Mouse (Mus musculus): ENCODE results near the gene Mst1.

The Mst1 gene

GRCm38 (mm10) chr9:108095949-108096712, 15.9 kb downstream of the Mst1 start:
- no peak for DNase-seq (ENCODE audit: low read depth, low spot score)

GRCm38 (mm10) chr9:108099619-108100018, 19.4 kb downstream of the Mst1 start:
- no peak for DNase-seq (ENCODE audit: low read depth, low spot score)

GRCm38 (mm10) chr9:108104766-108105548, 24.7 kb downstream of the Mst1 start:
- DNase-seq (ENCODE audit: low read depth, low spot score): no peak

- DNase-seq (ENCODE audit: low read depth, low spot score): no peak
Measured at GRCm38 (mm10) chr9:108105549-108105863, 25.3 kb downstream of the Mst1 start.

- no peak for DNase-seq (ENCODE audit: low read depth, low spot score)
Measured at GRCm38 (mm10) chr9:108106090-108106489, 25.9 kb downstream of the Mst1 start.

GRCm38 (mm10) chr9:108107867-108108266, 27.6 kb downstream of the Mst1 start:
- no peak for DNase-seq (ENCODE audit: low read depth, low spot score)

- DNase-seq (ENCODE audit: low read depth, low spot score): no peak
Measured at GRCm38 (mm10) chr9:108110160-108110559, 29.9 kb downstream of the Mst1 start.

- no peak for DNase-seq (ENCODE audit: low read depth, low spot score)
Measured at GRCm38 (mm10) chr9:108111101-108111592, 30.9 kb downstream of the Mst1 start.

GRCm38 (mm10) chr9:108111593-108112121, 31.4 kb downstream of the Mst1 start:
- DNase-seq (ENCODE audit: low read depth, low spot score): no peak

GRCm38 (mm10) chr9:108112719-108113340, 32.6 kb downstream of the Mst1 start:
- no peak for DNase-seq (ENCODE audit: low read depth, low spot score)

GRCm38 (mm10) chr9:108115290-108116077, 35.2 kb downstream of the Mst1 start:
- no peak for DNase-seq (ENCODE audit: low read depth, low spot score)

GRCm38 (mm10) chr9:108117143-108117542, 36.9 kb downstream of the Mst1 start:
- no peak for DNase-seq (ENCODE audit: low read depth, low spot score)

- no peak for DNase-seq (ENCODE audit: low read depth, low spot score)
Measured at GRCm38 (mm10) chr9:108119891-108120411, 39.7 kb downstream of the Mst1 start.

- no peak for DNase-seq (ENCODE audit: low read depth, low spot score)
Measured at GRCm38 (mm10) chr9:108120671-108121070, 40.4 kb downstream of the Mst1 start.

- DNase-seq (ENCODE audit: low read depth, low spot score): no peak
Measured at GRCm38 (mm10) chr9:108121170-108121969, 41.1 kb downstream of the Mst1 start.

- DNase-seq (ENCODE audit: low read depth, low spot score): no peak
Measured at GRCm38 (mm10) chr9:108123916-108124315, 43.7 kb downstream of the Mst1 start.

GRCm38 (mm10) chr9:108125731-108126130, 45.5 kb downstream of the Mst1 start:
- no peak for DNase-seq (ENCODE audit: low read depth, low spot score)

GRCm38 (mm10) chr9:108126436-108127180, 46.4 kb downstream of the Mst1 start:
- no peak for DNase-seq (ENCODE audit: low read depth, low spot score)

GRCm38 (mm10) chr9:108128248-108128647, 48.0 kb downstream of the Mst1 start:
- no peak for DNase-seq (ENCODE audit: low read depth, low spot score)

Data from c-Kit-negative CD71-positive TER-119-positive erythroid progenitor cells, embryonic 14.5 days (primary cell).